Mouse (Mus musculus) kidney, embryonic 14.5 days (tissue): ENCODE measurements around the gene Sdad1. TPM values are rescaled to one million over a fixed set of nuclear protein-coding genes. Genes with fewer than 3 reads are reported as not detected.

Experiments used
- ATAC-seq: fragments of 200-750 bp; cut with Nextera tagmentation; 2 replicates; pipeline ENCODE4 v1.8.0; 2017; ENCODE audit warnings: moderate number of reproducible peaks, mild to moderate bottlenecking, moderate TSS enrichment, moderate library complexity; ENCODE audit not compliant: low FRiP score, low TSS enrichment
- H3K27ac ChIP-seq: fragments of 300-500 bp; sonication (generic); 2 replicates; pipeline ENCODE4 v1.5.1; 2014; ENCODE audit warnings: low read depth, mild to moderate bottlenecking, low read length, moderate library complexity, mixed read lengths
- H3K27me3 ChIP-seq: fragments of 300-500 bp; sonication (generic); 2 replicates; pipeline ENCODE4 v1.6.1; 2014; ENCODE audit warnings: mild to moderate bottlenecking, low read length; ENCODE audit not compliant: control insufficient read depth, insufficient read depth
- H3K36me3 ChIP-seq: fragments of 300-500 bp; sonication (generic); 2 replicates; pipeline ENCODE4 v1.6.1; 2014; ENCODE audit warnings: low read length, mixed read lengths; ENCODE audit not compliant: control insufficient read depth, insufficient read depth
- H3K4me1 ChIP-seq: fragments of 300-500 bp; sonication (generic); 2 replicates; pipeline ENCODE4 v1.6.1; 2014; ENCODE audit warnings: low read length, mixed read lengths; ENCODE audit not compliant: control insufficient read depth, insufficient read depth
- H3K4me2 ChIP-seq: fragments of 300-500 bp; sonication (generic); replicated peaks from 2 replicates; pipeline ENCODE4 v1.6.1; 2014; ENCODE audit warnings: low read depth, mild to moderate bottlenecking, low read length
- H3K4me3 ChIP-seq: fragments of 300-500 bp; sonication (generic); 2 replicates; pipeline ENCODE4 v1.5.1; 2014; ENCODE audit warnings: mild to moderate bottlenecking, low read length
- H3K9ac ChIP-seq: fragments of 300-500 bp; sonication (generic); 2 replicates; pipeline ENCODE4 v1.6.1; 2014; ENCODE audit warnings: low read depth, mild to moderate bottlenecking, low read length, moderate library complexity
- H3K9me3 ChIP-seq: fragments of 300-500 bp; sonication (generic); 2 replicates; pipeline ENCODE4 v1.6.1; 2016; ENCODE audit warnings: low read length; ENCODE audit not compliant: control insufficient read depth
- WGBS: fragments of 180-500 bp; shearing (Covaris S2); extraction: QIAGEN DNeasy Blood & Tissue Kit; methylation state at CpG from one replicate; pipeline ENCODE4 v1.1.7; 2014; 5-methylcytosine and 5-hydroxymethylcytosine counted together
- polyA plus RNA-seq: library from polyadenylated mRNA; unstranded; fragments of >200 nt; fragmentation: Nextera tagmentation; extraction: Ambion mirVana; gene quantifications from 2 replicates; pipeline ENCODE4 v1.2.1, GENCODE M21; 2014

Sdad1 gene
- polyA plus RNA-seq, 1 experiment from 2014 or later = 62.6 TPM

DNA sequence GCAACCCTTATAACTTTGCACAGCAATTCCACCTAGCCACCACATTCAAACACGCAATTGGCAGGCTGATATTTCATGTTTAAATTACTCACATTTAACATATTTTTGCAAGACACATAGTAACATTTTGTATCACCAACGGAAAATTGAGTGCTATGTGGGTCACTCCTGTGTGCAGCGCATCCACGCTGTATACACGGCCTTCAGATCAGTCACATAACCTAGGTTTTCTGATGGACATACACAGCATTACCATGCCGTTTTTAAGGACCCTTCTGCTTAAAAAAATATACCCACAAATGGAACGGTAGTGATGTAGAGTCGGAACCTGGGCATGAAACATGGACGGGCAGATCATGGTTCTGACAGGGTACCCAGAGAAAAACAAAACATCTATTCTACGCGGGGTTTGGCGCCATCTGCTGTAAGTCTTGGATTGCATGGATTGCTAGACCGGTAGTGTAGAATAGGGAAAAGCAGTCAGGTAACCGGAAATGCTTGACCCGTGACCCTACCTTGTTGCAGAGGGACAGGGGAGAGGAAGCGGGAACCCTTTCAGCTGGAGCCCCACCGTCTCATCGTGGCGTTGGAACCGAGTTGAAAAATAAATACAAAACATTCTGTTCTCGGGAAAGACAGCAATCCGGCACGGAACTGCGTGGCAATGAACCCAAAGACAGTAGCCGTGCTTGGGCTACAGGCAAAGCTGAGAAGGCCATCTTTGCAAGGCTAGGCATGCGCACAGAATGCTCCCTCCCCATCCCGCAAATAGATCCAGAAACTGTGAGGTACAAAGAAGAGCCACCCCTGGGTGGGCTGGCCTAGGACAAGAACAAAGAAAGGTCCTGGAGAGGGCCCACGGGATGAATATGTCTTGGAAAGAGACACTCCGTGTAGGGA is 70.7 kb downstream of the Sdad1 start:
- WGBS = 47% methylated on average over 29 of the region's 29 CpGs
- no peaks in the 10 kb centered on the region for H3K36me3 ChIP-seq
- H3K4me1 ChIP-seq = 0 out of 2 replicates have a peak, but pooled peaks cover 7% of the 10 kb centered on the region
- ATAC-seq = peak; percentile 68
- no peak overlapping the region for H3K9ac ChIP-seq
- H3K4me3 ChIP-seq = no peak overlapping the region
- no peak overlapping the region for H3K27ac ChIP-seq
- H3K27me3 ChIP-seq = no peaks in the 10 kb centered on the region
- H3K4me2 ChIP-seq = no peak overlapping the region
- no peaks in the 10 kb centered on the region for H3K9me3 ChIP-seq

GRCm38 (mm10) chr5:92234939-92235557 is 75.2 kb downstream of the Sdad1 start:
- Histone ChIP-seq H3K4me3 (no peak overlapping the region), H3K9me3 (no peaks in the 10 kb centered on the region), H3K9ac (no peak overlapping the region), H3K27ac (no peak overlapping the region), H3K4me1 (0 out of 2 replicates have a peak, but pooled peaks cover 7% of the 10 kb centered on the region), H3K4me2 (no peak overlapping the region), H3K27me3 (no peaks in the 10 kb centered on the region), H3K36me3 (no peaks in the 10 kb centered on the region)
- 52% methylated on average over 5 of the region's 5 CpGs for WGBS
- ATAC-seq = 0 out of 2 replicates have a peak, but pooled peaks have one; percentile 40

Other genes starting within 250 kb of the Sdad1 start
- gene G3bp2, start 226.8 kb downstream of the Sdad1 start, polyA plus RNA-seq = 159 and 214 TPM in 2 replicates
- gene Uso1, start 172.5 kb downstream of the Sdad1 start, polyA plus RNA-seq = 29.0 and 33.4 TPM in 2 replicates
- not detected in 2 replicates for gene U90926, start 95.1 kb downstream of the Sdad1 start, polyA plus RNA-seq
- 0.31 TPM in 1 of 2 replicates, not detected in the other for gene Ppef2, start 54.2 kb downstream of the Sdad1 start, polyA plus RNA-seq
- 18.6 and 22.9 TPM in 2 replicates for gene Naaa, start 32.3 kb downstream of the Sdad1 start, polyA plus RNA-seq
- not detected in 2 replicates for gene Cxcl9, start 17.6 kb upstream of the Sdad1 start, polyA plus RNA-seq
- gene Art3, start 21.3 kb upstream of the Sdad1 start, polyA plus RNA-seq = 1.7 and 3.1 TPM in 2 replicates
- gene Cxcl10, start 38.4 kb upstream of the Sdad1 start, polyA plus RNA-seq = 0.84 and 1.0 TPM in 2 replicates
- gene Nup54, start 124.7 kb upstream of the Sdad1 start, polyA plus RNA-seq = 57.7 and 62.2 TPM in 2 replicates
- gene Scarb2, start 196.4 kb upstream of the Sdad1 start, polyA plus RNA-seq = 5.7 and 7.1 TPM in 2 replicates
- not detected in 2 replicates for gene Fam47e, start 244.6 kb upstream of the Sdad1 start, polyA plus RNA-seq